Mouse (Mus musculus): Measurements from ENCODE around the gene Gucd1. TPM values are rescaled to one million over a fixed set of nuclear protein-coding genes. Genes with fewer than 3 reads are reported as not detected.

Gene Gucd1
- polyA plus RNA-seq, 1 experiment from 2014 or later, result 19.4 TPM

- WGBS, result under 1% methylated on average over 56 of the region's 75 CpGs
- Histone ChIP-seq H3K9me3 (ENCODE audit: control insufficient read depth, low read length) (no peaks in the 10 kb centered on the region), H3K4me2 (ENCODE audit: low read depth, low read length) (peak within 1 kb of the TSS; percentile 90), H3K27me3 (ENCODE audit: control insufficient read depth, insufficient read depth, low read length) (no peaks in the 10 kb centered on the region), H3K9ac (replicated peaks; ENCODE audit: low read depth, low read length) (peak within 1 kb of the TSS; percentile 93), H3K4me3 (ENCODE audit: low read depth, low read length) (peak within 1 kb of the TSS; percentile 68), H3K27ac (ENCODE audit: low read depth, low read length) (peak within 1 kb of the TSS; percentile 96), H3K36me3 (ENCODE audit: control insufficient read depth, insufficient read depth, low read length) (peaks cover 11% of the 10 kb centered on the region), H3K4me1 (ENCODE audit: control insufficient read depth, insufficient read depth, low read length) (peaks cover 22% of the 10 kb centered on the region)
- ATAC-seq (ENCODE audit: low read depth), result peak; percentile 54
Measured at GRCm38 (mm10) chr10:75559676-75560548, 42.1 kb upstream of the Gucd1 start, which contains the start of gene Lrrc75b. TSS of gene Lrrc75b (minus strand) at chr10:75560330.

GRCm38 (mm10) chr10:75559041-75559675 lies 41.4 kb upstream of the Gucd1 start:
- peak overlapping the region; percentile 90 for H3K4me2 ChIP-seq (ENCODE audit: low read depth, low read length)
- H3K27ac ChIP-seq (ENCODE audit: low read depth, low read length), result peak overlapping the region; percentile 96
- ATAC-seq (ENCODE audit: low read depth), result peak; percentile 14
- WGBS, result 2% methylated on average over 14 of the region's 14 CpGs
- no peaks in the 10 kb centered on the region for H3K27me3 ChIP-seq (ENCODE audit: control insufficient read depth, insufficient read depth, low read length)
- peak overlapping the region; percentile 68 for H3K4me3 ChIP-seq (ENCODE audit: low read depth, low read length)
- peak overlapping the region; percentile 93 for H3K9ac ChIP-seq (replicated peaks; ENCODE audit: low read depth, low read length)
- H3K36me3 ChIP-seq (ENCODE audit: control insufficient read depth, insufficient read depth, low read length), result peaks cover 17% of the 10 kb centered on the region
- H3K9me3 ChIP-seq (ENCODE audit: control insufficient read depth, low read length), result no peaks in the 10 kb centered on the region
- H3K4me1 ChIP-seq (ENCODE audit: control insufficient read depth, insufficient read depth, low read length), result peaks cover 22% of the 10 kb centered on the region

- Histone ChIP-seq H3K27ac (ENCODE audit: low read depth, low read length) (peak overlapping the region; percentile 96), H3K9me3 (ENCODE audit: control insufficient read depth, low read length) (no peaks in the 10 kb centered on the region), H3K4me3 (ENCODE audit: low read depth, low read length) (peak overlapping the region; percentile 68), H3K36me3 (ENCODE audit: control insufficient read depth, insufficient read depth, low read length) (peaks cover 23% of the 10 kb centered on the region), H3K4me2 (ENCODE audit: low read depth, low read length) (peak overlapping the region; percentile 90), H3K4me1 (ENCODE audit: control insufficient read depth, insufficient read depth, low read length) (peaks cover 22% of the 10 kb centered on the region), H3K27me3 (ENCODE audit: control insufficient read depth, insufficient read depth, low read length) (no peaks in the 10 kb centered on the region), H3K9ac (replicated peaks; ENCODE audit: low read depth, low read length) (peak overlapping the region; percentile 93)
- ATAC-seq (ENCODE audit: low read depth), result peak; percentile 18; the same call in 1 of the 2 replicates
- WGBS, result 23% methylated on average over 3 of the region's 3 CpGs
Measured at GRCm38 (mm10) chr10:75558515-75558914, 40.7 kb upstream of the Gucd1 start.

- Histone ChIP-seq H3K4me1 (ENCODE audit: control insufficient read depth, insufficient read depth, low read length) (peaks cover 21% of the 10 kb centered on the region), H3K4me2 (ENCODE audit: low read depth, low read length) (no peak overlapping the region), H3K27ac (ENCODE audit: low read depth, low read length) (peak overlapping the region; percentile 11; the same call in 1 of the 2 replicates), H3K9me3 (ENCODE audit: control insufficient read depth, low read length) (no peaks in the 10 kb centered on the region), H3K4me3 (ENCODE audit: low read depth, low read length) (no peak overlapping the region), H3K36me3 (ENCODE audit: control insufficient read depth, insufficient read depth, low read length) (peaks cover 27% of the 10 kb centered on the region), H3K9ac (replicated peaks; ENCODE audit: low read depth, low read length) (no peak overlapping the region), H3K27me3 (ENCODE audit: control insufficient read depth, insufficient read depth, low read length) (no peaks in the 10 kb centered on the region)
- WGBS, result 33% methylated on average over 9 of the region's 9 CpGs
- peak; percentile 60; the same call in 1 of the 2 replicates for ATAC-seq (ENCODE audit: low read depth)
Measured at GRCm38 (mm10) chr10:75556026-75556425, 38.3 kb upstream of the Gucd1 start.

GRCm38 (mm10) chr10:75555557-75555956 lies 37.8 kb upstream of the Gucd1 start:
- H3K9ac ChIP-seq (replicated peaks; ENCODE audit: low read depth, low read length), result no peak overlapping the region
- peaks cover 16% of the 10 kb centered on the region for H3K4me1 ChIP-seq (ENCODE audit: control insufficient read depth, insufficient read depth, low read length)
- no peak overlapping the region for H3K4me2 ChIP-seq (ENCODE audit: low read depth, low read length)
- H3K36me3 ChIP-seq (ENCODE audit: control insufficient read depth, insufficient read depth, low read length), result peaks cover 27% of the 10 kb centered on the region
- H3K4me3 ChIP-seq (ENCODE audit: low read depth, low read length), result no peak overlapping the region
- no peaks in the 10 kb centered on the region for H3K9me3 ChIP-seq (ENCODE audit: control insufficient read depth, low read length)
- ATAC-seq (ENCODE audit: low read depth), result no peak
- 0 out of 2 replicates have a peak overlapping the region, but pooled peaks have one; percentile 12 for H3K27ac ChIP-seq (ENCODE audit: low read depth, low read length)
- 74% methylated on average over 6 of the region's 6 CpGs for WGBS
- H3K27me3 ChIP-seq (ENCODE audit: control insufficient read depth, insufficient read depth, low read length), result no peaks in the 10 kb centered on the region

- 96% methylated on average over 8 of the region's 8 CpGs for WGBS
- Histone ChIP-seq H3K27ac (ENCODE audit: low read depth, low read length) (no peak overlapping the region), H3K36me3 (ENCODE audit: control insufficient read depth, insufficient read depth, low read length) (peaks cover 27% of the 10 kb centered on the region), H3K4me2 (ENCODE audit: low read depth, low read length) (no peak overlapping the region), H3K4me1 (ENCODE audit: control insufficient read depth, insufficient read depth, low read length) (peaks cover 14% of the 10 kb centered on the region), H3K9me3 (ENCODE audit: control insufficient read depth, low read length) (no peaks in the 10 kb centered on the region), H3K9ac (replicated peaks; ENCODE audit: low read depth, low read length) (no peak overlapping the region), H3K4me3 (ENCODE audit: low read depth, low read length) (no peak overlapping the region), H3K27me3 (ENCODE audit: control insufficient read depth, insufficient read depth, low read length) (no peaks in the 10 kb centered on the region)
- no peak for ATAC-seq (ENCODE audit: low read depth)
Measured at GRCm38 (mm10) chr10:75554090-75554489, 36.3 kb upstream of the Gucd1 start.

GRCm38 (mm10) chr10:75552701-75553450 lies 35.1 kb upstream of the Gucd1 start:
- no peak overlapping the region for H3K4me3 ChIP-seq (ENCODE audit: low read depth, low read length)
- H3K9me3 ChIP-seq (ENCODE audit: control insufficient read depth, low read length), result no peaks in the 10 kb centered on the region
- H3K4me1 ChIP-seq (ENCODE audit: control insufficient read depth, insufficient read depth, low read length), result peaks cover 7% of the 10 kb centered on the region; the same call in 1 of the 2 replicates
- H3K36me3 ChIP-seq (ENCODE audit: control insufficient read depth, insufficient read depth, low read length), result peaks cover 27% of the 10 kb centered on the region
- H3K27me3 ChIP-seq (ENCODE audit: control insufficient read depth, insufficient read depth, low read length), result no peaks in the 10 kb centered on the region
- no peak for ATAC-seq (ENCODE audit: low read depth)
- no peak overlapping the region for H3K4me2 ChIP-seq (ENCODE audit: low read depth, low read length)
- WGBS, result 67% methylated on average over 13 of the region's 13 CpGs
- no peak overlapping the region for H3K27ac ChIP-seq (ENCODE audit: low read depth, low read length)
- H3K9ac ChIP-seq (replicated peaks; ENCODE audit: low read depth, low read length), result no peak overlapping the region

GRCm38 (mm10) chr10:75552106-75552505 lies 34.3 kb upstream of the Gucd1 start:
- H3K4me2 ChIP-seq (ENCODE audit: low read depth, low read length), result no peak overlapping the region
- H3K27ac ChIP-seq (ENCODE audit: low read depth, low read length), result no peak overlapping the region
- H3K9ac ChIP-seq (replicated peaks; ENCODE audit: low read depth, low read length), result no peak overlapping the region
- ATAC-seq (ENCODE audit: low read depth), result no peak
- H3K4me3 ChIP-seq (ENCODE audit: low read depth, low read length), result no peak overlapping the region
- no peaks in the 10 kb centered on the region for H3K27me3 ChIP-seq (ENCODE audit: control insufficient read depth, insufficient read depth, low read length)
- H3K36me3 ChIP-seq (ENCODE audit: control insufficient read depth, insufficient read depth, low read length), result peaks cover 27% of the 10 kb centered on the region
- H3K4me1 ChIP-seq (ENCODE audit: control insufficient read depth, insufficient read depth, low read length), result no peaks in the 10 kb centered on the region; the same call in 1 of the 2 replicates
- H3K9me3 ChIP-seq (ENCODE audit: control insufficient read depth, low read length), result no peaks in the 10 kb centered on the region
- 80% methylated on average over 2 of the region's 2 CpGs for WGBS

All from neural tube, embryonic 14.5 days (tissue).